Mouse (Mus musculus) ES-E14 (cell line): ENCODE measurements around the gene Cryba1.
A peak's percentile ranks its signal among the peaks of the same experiment; 100 is the strongest.

Experiments
- HCFC1 ChIP-seq: IDR thresholded peaks from 2 replicates; pipeline ENCODE4 v1.6.1; 2012; ENCODE audit warnings: low read length, inconsistent platforms, borderline replicate concordance; ENCODE audit not compliant: insufficient read depth
- ZC3H11A ChIP-seq: IDR thresholded peaks from 2 replicates; pipeline ENCODE4 v1.6.1; 2012; ENCODE audit warnings: low read depth, mild to moderate bottlenecking, inconsistent platforms, low read length, borderline replicate concordance

GRCm38 (mm10) chr11:77686841-77687540, 38.1 kb downstream of the Cryba1 start:
- 0 out of 2 replicates have a peak, but pooled peaks have one; percentile 8 for TF ChIP-seq HCFC1
- TF ChIP-seq ZC3H11A, result no peak
